ENCODE assay signal across 9 mouse cellular contexts in genomic region chr8:95634063-95634340, GRCm38 (mm10). TPM values are rescaled to one million over a fixed set of nuclear protein-coding genes. Genes with fewer than 3 reads are reported as not detected.
DNase-seq lines count a peak whose midpoint lies in the region; ATAC-seq and TF ChIP-seq lines count a peak whose summit lies in the region.
"Had no signal": no experiment of that assay in that cellular context is flagged by ENCODE, and none has a peak within 500 bp of the region (broad histone marks: within the 10 kb centered on the region; RNA-seq: fewer than 3 reads in every experiment).

No protein-coding gene starts in this region.

- no peaks in the 10 kb centered on the region for H3K36me3 ChIP-seq in hindbrain, embryonic 15.5 days
- H3K36me3 ChIP-seq in midbrain, postnatal 0 days (ENCODE audit: insufficient read depth, low read length): no peaks in the 10 kb centered on the region

- TF ChIP-seq POLR2A in lung, adult 2 months (IDR thresholded peaks at IDR 0.05; ENCODE audit: borderline replicate concordance, extremely low read depth, low read depth, low read length): no peak

- no peak overlapping the region for H3K27ac ChIP-seq in hindbrain, embryonic 15.5 days (replicated peaks)
- H3K27ac ChIP-seq in midbrain, postnatal 0 days (ENCODE audit: low read depth, low read length): no peak overlapping the region

- no peaks in the 10 kb centered on the region for H3K9me3 ChIP-seq in hindbrain, embryonic 15.5 days
- no peaks in the 10 kb centered on the region for H3K9me3 ChIP-seq in midbrain, postnatal 0 days (ENCODE audit: low read length)

- H3K4me2 ChIP-seq in hindbrain, embryonic 15.5 days: peak overlapping the region; percentile 81
- H3K4me2 ChIP-seq in midbrain, postnatal 0 days (ENCODE audit: low read depth, low read length, poor library complexity, severe bottlenecking): peak overlapping the region; percentile 91

- whole genome bisulfite sequencing in lung, adult 2 months: 3% methylated on average over 6 of the region's 6 CpGs
- 4% methylated on average over 6 of the region's 6 CpGs for WGBS in hindbrain, embryonic 15.5 days
- 4% methylated on average over 6 of the region's 6 CpGs for WGBS in midbrain, postnatal 0 days

- H3K27me3 ChIP-seq in hindbrain, embryonic 15.5 days: no peaks in the 10 kb centered on the region
- no peaks in the 10 kb centered on the region for H3K27me3 ChIP-seq in midbrain, postnatal 0 days (ENCODE audit: insufficient read depth, low read length)

- H3K9ac ChIP-seq in hindbrain, embryonic 15.5 days: peak overlapping the region; percentile 48; the same call in 1 of the 2 replicates
- H3K9ac ChIP-seq in midbrain, postnatal 0 days (replicated peaks; ENCODE audit: low read length, poor library complexity, severe bottlenecking): no peak overlapping the region

- peak overlapping the region; percentile 93 for H3K4me3 ChIP-seq in lung, adult 2 months (replicated peaks; ENCODE audit: extremely low read depth, low read depth, low read length)
- H3K4me3 ChIP-seq in hindbrain, embryonic 15.5 days: peak overlapping the region; percentile 70
- peak overlapping the region; percentile 78 for H3K4me3 ChIP-seq in midbrain, postnatal 0 days (ENCODE audit: low read depth, low read length)

- DNase-seq in lung, adult 2 months: peak; percentile 3
- no peak for DNase-seq in lung, adult 18-20 months
- DNase-seq in c-Kit-negative CD71-positive TER-119-positive erythroid progenitor cells, embryonic 14.5 days (ENCODE audit: low read depth, low spot score): peak; percentile 8
- no peak for DNase-seq in midbrain, postnatal 0 days (ENCODE audit: low spot score)
- DNase-seq in urinary bladder, postnatal 10 days (ENCODE audit: low spot score): no peak
- DNase-seq in gastrocnemius, adult 8-10 months (ENCODE audit: low spot score in 2 of 2): no peak

- no peak for TF ChIP-seq CTCF in lung, adult 2 months (IDR thresholded peaks at IDR 0.05; ENCODE audit: insufficient read depth, low read length)
- no peak for TF ChIP-seq CTCF in midbrain, postnatal 0 days (IDR thresholded peaks at IDR 0.05)

- no peak for ATAC-seq in hindbrain, embryonic 15.5 days (ENCODE audit: low FRiP score, low read depth)
- no peak for ATAC-seq in midbrain, postnatal 0 days (ENCODE audit: low FRiP score)
- no peak for ATAC-seq in granulocyte monocyte progenitor cell, adult 5-6 weeks (replicated peaks; ENCODE audit: poor library complexity, severe bottlenecking)

- peaks cover 3% of the 10 kb centered on the region for H3K4me1 ChIP-seq in lung, adult 2 months (ENCODE audit: control insufficient read depth, insufficient read depth, low read length)
- peaks cover 10% of the 10 kb centered on the region for H3K4me1 ChIP-seq in hindbrain, embryonic 15.5 days (replicated peaks)
- peaks cover 3% of the 10 kb centered on the region; the same call in 1 of the 2 replicates for H3K4me1 ChIP-seq in midbrain, postnatal 0 days (ENCODE audit: insufficient read depth, low read length)

RNA-seq across cellular contexts. Expression of gene Gins3, which starts 0.7 kb away (rescaled TPM):
- polyA plus RNA-seq in lung, adult 2 months (2012; rRNA removed): 0.91 and 1.3 TPM in 2 replicates
- 8.4 and 8.5 TPM in 2 replicates for polyA plus RNA-seq in hindbrain, embryonic 15.5 days (2015; fragmentation: Nextera tagmentation; extraction: Ambion mirVana)
- total RNA-seq in midbrain, postnatal 0 days (2014; rRNA removed): 2.7 and 4.1 TPM in 2 replicates
- 4.0 and 4.7 TPM in 2 replicates for polyA plus RNA-seq in midbrain, postnatal 0 days (2015; fragmentation: Nextera tagmentation; extraction: Ambion mirVana)
- 11.6 and 12.4 TPM in 2 replicates for total RNA-seq in granulocyte monocyte progenitor cell, adult 5-6 weeks (2014; fragmentation: Nextera tagmentation)
- total RNA-seq in granulocyte monocyte progenitor cell, adult 5-6 weeks (2017): 25.2 and 25.5 TPM in 2 replicates
- under 1 TPM; 0.25 to 0.67 (median 0.47) TPM for total RNA-seq in gastrocnemius, adult 8-10 months (2022)

RNA-seq across cellular contexts. Expression of gene Ndrg4, which starts 42.8 kb away (rescaled TPM):
- polyA plus RNA-seq in lung, adult 2 months (2012; rRNA removed): 17.4 and 21.5 TPM in 2 replicates
- 445 and 454 TPM in 2 replicates for polyA plus RNA-seq in hindbrain, embryonic 15.5 days (2015; fragmentation: Nextera tagmentation; extraction: Ambion mirVana)
- 814 and 937 TPM in 2 replicates for total RNA-seq in midbrain, postnatal 0 days (2014; rRNA removed)
- 641 and 735 TPM in 2 replicates for polyA plus RNA-seq in midbrain, postnatal 0 days (2015; fragmentation: Nextera tagmentation; extraction: Ambion mirVana)
- not detected in 2 replicates for total RNA-seq in granulocyte monocyte progenitor cell, adult 5-6 weeks (2014; fragmentation: Nextera tagmentation)
- not detected in 2 replicates for total RNA-seq in granulocyte monocyte progenitor cell, adult 5-6 weeks (2017)
- 1 to 10 TPM; 3.6 to 4.0 (median 3.9) TPM for total RNA-seq in gastrocnemius, adult 8-10 months (2022)

RNA-seq across cellular contexts. Expression of gene Prss54, which starts 57.9 kb away (rescaled TPM):
- 0.10 TPM in 1 of 2 replicates, not detected in the other for polyA plus RNA-seq in lung, adult 2 months (2012; rRNA removed)
- not detected in 2 replicates for polyA plus RNA-seq in hindbrain, embryonic 15.5 days (2015; fragmentation: Nextera tagmentation; extraction: Ambion mirVana)
- not detected in 2 replicates for total RNA-seq in midbrain, postnatal 0 days (2014; rRNA removed)
- 0.15 TPM in 1 of 2 replicates, not detected in the other for polyA plus RNA-seq in midbrain, postnatal 0 days (2015; fragmentation: Nextera tagmentation; extraction: Ambion mirVana)
- not detected in 2 replicates for total RNA-seq in granulocyte monocyte progenitor cell, adult 5-6 weeks (2014; fragmentation: Nextera tagmentation)
- total RNA-seq in granulocyte monocyte progenitor cell, adult 5-6 weeks (2017): not detected in 2 replicates
- not detected for total RNA-seq in gastrocnemius, adult 8-10 months (2022)
- total RNA-seq: common myeloid progenitor, adult 5-6 weeks had no signal

Comparison
In these comparisons a context has a peak if more than half of its experiments do, and no peak if none do; other contexts are left out.
1. DNase-seq: peak in lung, adult 2 months (single experiment) and c-Kit-negative CD71-positive TER-119-positive erythroid progenitor cells, embryonic 14.5 days (single experiment); none in lung, adult 18-20 months (0 of 2), midbrain, postnatal 0 days (single experiment), urinary bladder, postnatal 10 days (single experiment) and gastrocnemius, adult 8-10 months (0 of 2).
2. RNA of gene Ndrg4, which starts 42.8 kb away (total RNA-seq): 814 to 937 TPM in midbrain, postnatal 0 days; 3.6 to 4.0 TPM in gastrocnemius, adult 8-10 months and not detected in granulocyte monocyte progenitor cell, adult 5-6 weeks; every median in the first group is over 100 times any median in the second.
3. Peak in every context shown above with its lines, with median percentiles within 50 percentile points of each other: H3K4me3 ChIP-seq.